Mouse (Mus musculus) spleen, postnatal 14 days (tissue): Measurements from ENCODE around the gene Mief2.

Experiments used
- DNase-seq, 2 experiments: peaks; one replicate each; pipeline ENCODE4 v3.0.0; 2021 to 2022; ENCODE audit warnings: low spot score in 2 of 2

The Mief2 gene

GRCm38 (mm10) chr11:60728260-60728761 lies at the start of gene Mief2:
Mief2 (plus strand) TSS chr11:60728398.
- DNase-seq: peak; percentile 79 to 82

GRCm38 (mm10) chr11:60696165-60696564 lies 32.0 kb upstream of the Mief2 start:
- DNase-seq: no peak

- no peak for DNase-seq
These were observed 30.6 kb upstream of the Mief2 start for GRCm38 (mm10) chr11:60697561-60697960.

DNA sequence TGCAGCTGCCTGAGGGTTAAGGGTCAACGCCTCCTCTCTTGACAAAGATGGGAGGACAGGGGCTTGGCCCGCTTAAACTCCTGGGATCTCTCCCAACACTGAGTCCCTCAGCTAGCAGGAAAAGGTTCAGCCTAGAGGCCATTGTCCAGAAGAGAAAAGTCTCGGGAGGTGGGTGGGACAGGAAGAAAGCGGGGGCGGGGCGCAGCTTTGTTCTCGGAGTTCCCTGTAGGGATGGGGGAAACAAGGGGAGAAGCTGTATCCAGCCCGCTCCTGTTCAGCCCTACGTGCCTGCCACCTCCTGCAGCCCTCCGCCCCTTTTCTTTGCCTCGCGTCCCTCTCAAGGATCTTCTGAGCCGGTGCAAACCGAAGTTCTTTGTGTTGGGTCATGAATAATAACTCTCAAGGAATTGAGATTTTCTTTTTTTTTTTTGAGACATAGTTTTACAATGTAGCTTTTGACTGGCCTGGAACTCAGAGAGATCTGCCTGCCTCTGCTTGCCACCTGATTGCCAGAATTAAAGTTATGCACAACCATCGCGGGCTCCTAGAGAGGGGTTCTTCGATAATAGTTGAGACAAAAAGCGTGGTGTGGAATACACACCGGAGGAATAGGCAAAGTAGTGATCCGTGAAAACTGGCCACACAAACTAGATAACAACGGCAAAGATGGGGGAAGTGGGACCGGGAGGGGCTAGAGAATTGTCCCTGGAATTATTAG lies 29.2 kb upstream of the Mief2 start:
- no peak for DNase-seq

DNA sequence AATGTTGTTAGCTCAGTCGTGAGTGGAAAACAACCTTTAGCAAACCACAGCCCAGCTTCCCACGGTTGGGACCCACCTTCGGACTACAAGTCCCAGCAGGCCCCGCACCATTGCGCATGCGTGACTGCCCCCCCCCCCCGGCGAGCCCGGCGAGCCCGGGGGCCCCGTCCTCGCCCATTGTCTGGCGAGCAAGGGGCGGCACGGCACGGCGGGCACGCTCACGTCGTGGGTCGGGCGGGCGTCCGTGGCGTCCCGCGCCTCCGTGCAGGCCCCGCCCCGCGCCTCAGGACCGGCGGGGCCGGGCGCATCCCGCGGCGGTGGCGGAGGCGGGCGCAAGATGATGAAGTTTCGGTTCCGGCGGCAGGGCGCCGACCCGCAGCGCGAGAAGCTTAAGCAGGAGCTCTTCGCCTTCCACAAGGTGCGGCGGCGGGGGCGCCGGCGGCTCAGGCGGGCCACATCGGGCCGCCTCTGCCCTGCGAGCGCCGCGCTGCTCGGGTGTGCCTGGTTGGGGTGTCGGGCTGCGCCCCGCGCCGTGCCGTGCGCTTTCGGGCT lies 28.6 kb upstream of the Mief2 start, which contains the start of gene Llgl1:
TSS of gene Llgl1 (plus strand) at position 200 of the 552 bp plus-strand sequence.
- peak; percentile 60 to 79 for DNase-seq

- DNase-seq: no peak
These were observed 27.6 kb upstream of the Mief2 start for GRCm38 (mm10) chr11:60700320-60701185.

DNA sequence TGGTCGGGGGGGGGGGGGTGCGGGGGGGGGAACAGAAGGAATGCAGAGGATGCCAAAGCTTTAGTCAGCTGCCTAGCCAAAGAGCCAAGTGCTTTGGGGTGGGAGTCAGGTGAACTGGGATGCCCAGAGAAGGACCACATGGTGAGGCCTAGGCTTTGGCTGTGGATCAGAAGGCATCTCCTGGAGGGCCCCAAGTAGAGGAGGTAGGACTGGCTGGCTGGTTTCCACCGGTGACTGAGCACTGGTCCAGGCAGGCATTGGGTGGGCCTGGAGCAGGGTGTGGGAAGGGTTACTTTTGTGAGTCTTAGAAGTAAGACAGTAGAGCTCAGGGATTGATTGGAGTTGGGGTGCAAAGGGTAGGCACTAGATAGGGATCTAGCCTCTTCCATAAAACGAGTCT lies 26.6 kb upstream of the Mief2 start:
- DNase-seq: no peak

DNA sequence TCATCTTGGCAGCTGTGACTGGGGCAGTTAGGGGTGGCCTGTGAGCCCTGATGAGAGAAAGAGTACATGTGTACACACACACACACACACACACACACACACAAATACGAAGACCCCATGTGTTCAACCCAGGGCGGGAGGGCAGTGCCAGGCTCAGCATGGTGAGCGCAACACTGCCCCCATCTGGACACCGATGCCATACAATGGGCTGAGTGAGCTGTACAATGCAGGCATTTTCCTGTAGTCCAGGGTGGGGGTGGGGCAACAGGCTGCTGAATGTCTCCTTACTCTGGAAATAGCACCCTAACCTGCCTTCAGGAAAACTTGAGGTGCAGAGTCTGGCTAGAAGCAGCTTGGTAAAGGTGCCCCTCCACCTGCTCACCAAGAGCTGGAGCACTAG lies 25.1 kb upstream of the Mief2 start:
- peak; percentile 30 to 64 for DNase-seq

DNA sequence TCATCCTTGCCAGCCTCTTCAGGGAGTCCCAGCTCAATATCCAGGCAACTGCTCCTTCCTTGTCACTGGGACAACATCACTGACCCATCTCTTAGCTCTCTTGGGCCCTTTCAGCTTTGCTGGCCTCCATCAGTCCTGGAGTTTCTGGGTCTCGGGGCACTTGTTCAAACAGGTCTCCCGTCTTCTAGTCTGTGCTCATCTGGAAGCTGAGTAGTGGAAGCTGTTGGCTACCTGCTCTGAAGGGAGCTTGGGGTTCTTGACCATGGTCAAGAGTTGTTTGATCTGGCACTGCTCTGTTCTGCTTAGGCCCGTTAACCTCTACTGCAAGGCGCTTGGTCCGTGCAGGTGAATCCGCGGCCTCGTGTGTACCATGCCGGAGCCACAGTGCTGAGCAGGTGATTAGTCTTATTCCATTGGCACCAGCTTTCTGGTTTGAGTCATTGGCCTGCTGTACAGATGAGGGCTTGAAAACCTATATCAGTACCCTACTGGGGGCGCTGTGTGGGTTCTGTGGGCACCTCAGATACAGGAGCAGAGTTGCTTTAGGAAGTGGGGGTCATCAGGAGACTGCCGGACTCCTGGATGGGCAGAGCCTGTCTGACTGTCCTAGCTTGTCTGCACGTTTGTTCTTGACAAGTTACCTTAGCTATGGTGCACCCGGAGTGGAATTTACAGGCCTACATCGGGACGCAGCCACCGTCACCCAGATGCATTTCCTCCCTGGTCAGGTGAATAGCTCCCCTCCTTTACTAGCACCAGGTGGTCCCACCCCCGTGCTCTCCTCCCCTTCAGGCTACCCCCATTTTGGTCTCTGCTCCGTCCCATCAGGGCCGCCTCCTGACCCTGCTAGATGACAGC lies 23.9 kb upstream of the Mief2 start:
- peak in 1 of 2 experiments; percentile 5 for DNase-seq

GRCm38 (mm10) chr11:60705255-60705654 lies 22.9 kb upstream of the Mief2 start:
- DNase-seq: peak in 1 of 2 experiments; percentile 4

- peak in 1 of 2 experiments; percentile 5 for DNase-seq
These were observed 22.1 kb upstream of the Mief2 start for GRCm38 (mm10) chr11:60706076-60706475.

DNA sequence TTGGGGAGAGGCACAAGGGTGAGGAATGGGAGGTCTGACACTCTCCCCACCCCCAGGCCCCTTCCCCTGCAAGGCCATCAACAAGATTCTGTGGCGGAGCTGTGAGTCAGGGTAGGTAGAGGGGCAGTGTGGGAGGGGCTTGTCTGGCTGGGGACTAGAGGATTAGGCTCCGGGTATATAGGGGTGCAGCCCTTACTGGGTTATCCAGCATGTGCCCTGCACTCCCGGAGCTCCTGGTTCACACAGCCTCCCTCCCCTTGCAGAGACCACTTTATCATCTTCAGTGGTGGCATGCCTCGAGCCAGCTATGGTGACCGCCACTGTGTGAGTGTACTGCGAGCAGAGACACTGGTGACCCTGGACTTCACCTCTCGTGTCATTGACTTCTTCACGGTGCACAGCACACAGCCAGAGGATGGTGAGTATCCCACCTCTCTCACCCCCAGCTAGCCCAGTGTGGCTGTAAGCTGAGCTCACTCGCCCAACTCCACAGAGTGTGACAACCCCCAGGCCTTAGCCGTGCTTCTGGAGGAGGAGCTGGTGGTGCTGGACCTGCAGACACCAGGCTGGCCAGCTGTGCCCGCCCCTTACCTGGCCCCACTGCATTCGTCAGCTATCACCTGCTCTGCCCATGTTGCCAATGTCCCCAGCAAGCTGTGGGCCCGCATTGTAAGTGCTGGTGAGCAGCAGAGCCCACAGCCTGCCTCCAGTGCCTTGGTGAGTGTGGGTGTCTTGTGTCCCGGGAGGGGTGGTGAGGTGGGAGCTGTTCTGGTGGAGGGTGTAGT lies 21.3 kb upstream of the Mief2 start:
- DNase-seq: peak in 1 of 2 experiments; percentile 5

DNA sequence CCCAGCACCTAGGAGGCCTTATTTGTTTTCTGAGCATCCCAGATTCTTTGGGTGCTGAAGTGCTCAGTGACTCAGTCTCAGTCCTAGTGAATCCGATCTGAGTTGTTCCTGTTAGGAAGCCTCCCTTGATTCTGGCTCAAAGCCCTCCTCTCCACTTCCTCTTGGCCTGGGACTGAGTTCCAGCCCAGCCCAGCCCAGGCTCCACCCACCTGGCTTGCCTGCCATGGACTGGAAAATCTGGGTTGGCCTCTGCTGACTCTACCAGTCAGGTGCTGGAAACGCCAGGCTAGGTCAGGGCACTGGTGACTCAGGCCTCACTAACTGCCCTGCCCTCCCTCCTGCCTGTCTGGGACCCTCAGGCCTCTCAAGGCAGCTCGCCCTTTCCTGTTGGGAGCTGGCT lies 20.5 kb upstream of the Mief2 start:
- no peak for DNase-seq

- DNase-seq: no peak
These were observed 19.6 kb upstream of the Mief2 start for GRCm38 (mm10) chr11:60708631-60709030.

GRCm38 (mm10) chr11:60709481-60710465 lies 18.4 kb upstream of the Mief2 start:
- DNase-seq: no peak

- DNase-seq: no peak
These were observed 17.0 kb upstream of the Mief2 start for GRCm38 (mm10) chr11:60711218-60711617.

DNA sequence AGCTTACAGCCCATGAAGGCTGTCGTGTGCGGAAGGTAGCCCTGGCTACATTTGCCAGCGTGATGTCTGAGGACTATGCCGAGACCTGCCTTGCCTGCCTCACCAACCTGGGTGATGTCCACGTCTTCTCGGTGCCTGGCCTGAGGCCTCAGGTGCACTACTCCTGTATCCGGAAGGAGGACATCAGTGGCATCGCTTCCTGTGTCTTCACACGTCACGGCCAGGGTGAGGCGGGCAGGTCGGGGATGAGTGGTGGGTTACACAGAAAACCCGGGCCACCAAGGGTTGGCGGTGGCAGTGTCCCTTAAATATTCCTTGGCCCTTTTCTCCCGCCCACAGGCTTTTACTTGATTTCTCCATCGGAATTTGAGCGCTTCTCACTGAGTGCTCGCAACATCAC lies 16.2 kb upstream of the Mief2 start:
- DNase-seq: no peak

- no peak for DNase-seq
These were observed 15.5 kb upstream of the Mief2 start for GRCm38 (mm10) chr11:60712639-60713255.

DNA sequence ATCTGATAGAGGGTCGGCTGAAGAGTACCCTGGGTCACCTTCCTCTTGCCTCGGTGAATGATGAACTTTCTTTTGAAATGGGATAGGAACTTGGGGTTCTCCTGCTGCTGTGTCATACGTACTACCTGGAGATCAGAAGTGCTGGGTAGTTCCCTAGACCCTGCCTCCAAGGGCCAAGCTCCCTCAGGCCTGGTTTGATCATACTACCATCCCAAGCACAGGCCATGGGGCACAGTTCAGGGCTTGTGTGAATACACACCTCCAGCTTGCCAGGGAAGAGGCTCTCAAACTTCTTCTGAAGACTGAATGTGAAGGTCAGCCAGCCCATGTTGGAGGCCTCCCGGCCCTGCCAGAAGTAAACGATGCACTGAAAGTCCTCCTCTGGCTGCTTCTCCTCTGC lies 12.4 kb upstream of the Mief2 start:
- DNase-seq: no peak
